Mouse (Mus musculus) neural tube, embryonic 12.5 days (tissue): Measurements from ENCODE around the gene Rhot1. TPM values are rescaled to one million over a fixed set of nuclear protein-coding genes. Genes with fewer than 3 reads are reported as not detected.

Experiments
- ATAC-seq: fragments of 200-750 bp; cut with Nextera tagmentation; 2 replicates; pipeline ENCODE4 v1.8.0; 2017; ENCODE audit warnings: low read depth, mild to moderate bottlenecking, moderate TSS enrichment, moderate library complexity; ENCODE audit not compliant: low FRiP score
- H3K27ac ChIP-seq: fragments of 300-500 bp; sonication (generic); 2 replicates; pipeline ENCODE4 v1.5.1; 2016
- H3K27me3 ChIP-seq: fragments of 300-500 bp; sonication (generic); replicated peaks from 2 replicates; pipeline ENCODE4 v1.6.1; 2016; ENCODE audit warnings: mild to moderate bottlenecking
- H3K36me3 ChIP-seq: fragments of 300-500 bp; sonication (generic); 2 replicates; pipeline ENCODE4 v1.6.1; 2016; ENCODE audit warnings: mild to moderate bottlenecking
- H3K4me1 ChIP-seq: fragments of 300-500 bp; sonication (generic); 2 replicates; pipeline ENCODE4 v1.6.1; 2016
- H3K4me2 ChIP-seq: fragments of 300-500 bp; sonication (generic); replicated peaks from 2 replicates; pipeline ENCODE4 v1.6.1; 2016; ENCODE audit warnings: mild to moderate bottlenecking
- H3K4me3 ChIP-seq: fragments of 300-500 bp; sonication (generic); 2 replicates; pipeline ENCODE4 v1.5.1; 2016
- H3K9ac ChIP-seq: fragments of 300-500 bp; sonication (generic); 2 replicates; pipeline ENCODE4 v1.6.1; 2016; ENCODE audit warnings: mild to moderate bottlenecking
- H3K9me3 ChIP-seq: fragments of 300-500 bp; sonication (generic); 2 replicates; pipeline ENCODE4 v1.6.1; 2016; ENCODE audit warnings: mild to moderate bottlenecking
- whole genome bisulfite sequencing: fragments of 180-500 bp; shearing (Covaris S2); methylation state at CpG from one replicate; pipeline ENCODE4 v1.1.7; 2016; 5-methylcytosine and 5-hydroxymethylcytosine counted together
- polyA plus RNA-seq: library from polyadenylated mRNA; unstranded; fragments of >200 nt; fragmentation: Nextera tagmentation; extraction: Ambion mirVana; gene quantifications from 2 replicates; pipeline ENCODE4 v1.2.1, GENCODE M21; 2016

Gene Rhot1
- 70.9 and 72.1 TPM in 2 replicates for polyA plus RNA-seq

- WGBS, result under 1% methylated on average over 78 of the region's 78 CpGs
- H3K36me3 ChIP-seq, result peaks cover 3% of the 10 kb centered on the region; the same call in 1 of the 2 replicates
- peak; percentile 92 for ATAC-seq
- H3K4me1 ChIP-seq, result peaks cover 7% of the 10 kb centered on the region
- peak within 1 kb of the TSS; percentile 95 for H3K9ac ChIP-seq
- H3K27me3 ChIP-seq, result no peaks in the 10 kb centered on the region
- H3K4me2 ChIP-seq, result peak within 1 kb of the TSS; percentile 67
- H3K27ac ChIP-seq, result peak within 1 kb of the TSS; percentile 87
- H3K9me3 ChIP-seq, result no peaks in the 10 kb centered on the region
- peak within 1 kb of the TSS; percentile 94 for H3K4me3 ChIP-seq
Observed at GRCm38 (mm10) chr11:80208860-80209800, at the start of gene Rhot1. TSS of gene Rhot1 (plus strand) at chr11:80209019.

DNA sequence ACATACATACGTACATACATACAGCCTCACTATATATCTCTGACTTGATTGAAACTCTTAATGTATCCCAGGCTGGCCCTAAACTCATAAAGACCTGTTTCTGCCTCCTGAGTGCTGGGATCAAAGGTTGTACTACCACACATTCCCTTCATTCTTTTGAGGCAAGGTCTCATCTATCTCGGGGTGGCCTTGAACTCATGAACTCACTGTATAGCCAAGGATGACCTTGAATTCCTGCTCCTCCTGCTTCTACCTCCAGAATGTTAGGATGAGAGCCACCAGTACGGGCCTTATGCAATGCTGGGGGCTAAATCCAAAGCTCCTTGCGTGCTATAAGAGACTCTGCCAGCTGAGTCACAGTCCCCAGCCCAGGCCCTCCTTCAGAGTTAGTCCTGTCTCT lies 47.8 kb upstream of the Rhot1 start:
- Histone ChIP-seq H3K27me3 (peaks cover 2% of the 10 kb centered on the region; the same call in 1 of the 2 replicates), H3K4me2 (no peak overlapping the region), H3K9ac (no peak overlapping the region), H3K9me3 (no peaks in the 10 kb centered on the region), H3K27ac (no peak overlapping the region), H3K4me3 (no peak overlapping the region), H3K4me1 (no peaks in the 10 kb centered on the region), H3K36me3 (no peaks in the 10 kb centered on the region)
- ATAC-seq, result no peak
- WGBS, result 85% methylated on average over 4 of the region's 4 CpGs

DNA sequence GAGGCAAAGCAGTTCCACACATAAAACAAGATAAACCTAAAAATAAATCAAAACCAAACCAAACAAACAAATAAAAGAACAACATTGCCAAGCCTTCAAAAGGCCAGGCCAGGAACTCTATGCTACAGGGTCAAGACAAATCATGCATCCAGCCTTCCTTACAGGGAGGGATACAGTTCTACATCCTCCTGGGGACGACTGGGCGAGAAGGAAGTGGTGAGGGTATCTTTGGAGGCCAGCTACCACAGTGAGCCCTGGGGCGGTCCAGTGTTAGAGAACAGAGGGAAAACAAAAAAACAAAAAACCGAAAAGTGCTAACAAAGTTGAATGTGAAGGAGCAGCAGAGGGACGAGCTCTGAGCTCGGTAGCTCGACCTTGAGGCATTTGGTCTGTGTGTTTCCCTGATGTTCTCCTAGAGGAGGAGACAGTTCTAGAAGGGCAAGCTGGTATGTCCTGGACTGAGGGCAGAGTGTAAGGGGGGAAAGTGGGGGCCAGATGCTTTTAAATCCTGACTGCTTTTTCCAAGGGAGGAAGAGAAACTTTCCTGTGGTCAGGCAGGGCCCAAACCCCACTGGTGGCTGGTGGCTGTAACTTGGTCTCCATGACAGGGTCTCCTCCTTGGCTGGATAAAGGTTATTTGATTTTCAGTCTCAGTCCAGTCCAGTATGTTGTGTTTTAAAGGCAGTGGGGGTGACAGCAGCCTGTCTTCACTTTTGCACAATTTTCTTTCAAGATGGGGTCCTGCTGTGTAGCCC lies 45.3 kb upstream of the Rhot1 start:
- H3K36me3 ChIP-seq, result no peaks in the 10 kb centered on the region
- no peaks in the 10 kb centered on the region for H3K9me3 ChIP-seq
- no peak overlapping the region for H3K27ac ChIP-seq
- no peaks in the 10 kb centered on the region for H3K27me3 ChIP-seq
- H3K4me3 ChIP-seq, result no peak overlapping the region
- H3K4me2 ChIP-seq, result no peak overlapping the region
- H3K9ac ChIP-seq, result no peak overlapping the region
- H3K4me1 ChIP-seq, result no peaks in the 10 kb centered on the region
- WGBS, result 77% methylated on average over 7 of the region's 7 CpGs
- no peak for ATAC-seq

DNA sequence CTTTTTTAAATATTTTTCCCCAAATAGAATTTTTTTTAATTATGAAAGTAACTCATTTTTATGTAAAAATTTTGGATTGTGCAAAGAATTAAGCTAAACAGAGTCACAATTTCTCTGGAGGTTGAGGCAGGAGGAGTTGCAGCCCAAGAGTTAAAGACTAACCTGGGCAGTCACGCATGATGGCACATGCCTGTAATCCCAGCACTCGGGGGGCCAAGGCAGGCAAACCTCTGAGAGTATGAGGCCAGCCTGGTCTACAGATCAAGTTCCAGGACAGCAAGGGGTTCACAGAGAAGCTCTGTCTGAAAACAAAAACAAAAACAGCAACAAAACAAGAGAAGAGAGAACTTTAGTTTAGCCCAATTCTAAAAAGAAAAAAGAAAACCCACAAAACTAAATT lies 44.6 kb upstream of the Rhot1 start:
- Histone ChIP-seq H3K9ac (no peak overlapping the region), H3K36me3 (no peaks in the 10 kb centered on the region), H3K27ac (no peak overlapping the region), H3K4me1 (no peaks in the 10 kb centered on the region), H3K4me3 (no peak overlapping the region), H3K27me3 (no peaks in the 10 kb centered on the region), H3K4me2 (no peak overlapping the region), H3K9me3 (no peaks in the 10 kb centered on the region)
- no peak for ATAC-seq
- 59% methylated on average over 2 of the region's 2 CpGs for WGBS

- Histone ChIP-seq H3K4me1 (no peaks in the 10 kb centered on the region), H3K4me2 (no peak overlapping the region), H3K9me3 (no peaks in the 10 kb centered on the region), H3K27me3 (no peaks in the 10 kb centered on the region), H3K36me3 (no peaks in the 10 kb centered on the region), H3K4me3 (no peak overlapping the region), H3K9ac (no peak overlapping the region), H3K27ac (no peak overlapping the region)
- no peak for ATAC-seq
- WGBS, result 91% methylated on average over 9 of the region's 9 CpGs
Observed at GRCm38 (mm10) chr11:80168121-80168520, 40.7 kb upstream of the Rhot1 start.

DNA sequence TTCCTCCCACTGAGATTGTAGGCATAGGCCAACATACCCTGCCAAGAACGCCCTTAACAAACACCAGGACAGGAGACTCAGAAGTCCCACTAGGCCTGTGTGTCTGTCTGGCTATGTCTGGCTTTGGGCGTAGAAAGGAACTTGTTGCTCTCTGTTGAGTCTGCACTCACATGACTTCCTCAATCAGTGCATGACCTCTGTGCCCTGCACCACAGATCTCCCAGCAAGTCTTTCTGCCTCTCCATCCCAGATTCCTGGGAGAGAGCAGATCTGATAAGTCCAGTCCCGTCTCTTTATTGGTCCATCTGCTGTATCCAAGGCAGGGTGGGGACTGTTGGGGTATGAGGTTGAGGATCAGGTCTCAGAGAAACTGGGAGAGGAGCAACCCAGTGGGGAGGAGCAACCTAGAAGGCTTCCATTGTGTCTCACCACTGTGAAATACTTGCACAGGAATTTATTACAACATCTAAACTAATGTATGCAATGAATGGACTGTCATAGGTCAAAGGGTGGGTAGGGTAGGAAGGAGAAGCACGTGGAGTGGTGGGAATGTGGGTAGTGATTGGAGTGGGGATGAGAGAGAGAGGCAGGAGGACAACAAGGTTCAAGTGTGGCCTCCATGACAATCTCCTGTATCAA lies 40.1 kb upstream of the Rhot1 start:
- H3K36me3 ChIP-seq, result no peaks in the 10 kb centered on the region
- H3K9me3 ChIP-seq, result no peaks in the 10 kb centered on the region
- ATAC-seq, result no peak
- H3K4me3 ChIP-seq, result no peak overlapping the region
- H3K4me2 ChIP-seq, result no peak overlapping the region
- H3K27ac ChIP-seq, result no peak overlapping the region
- H3K9ac ChIP-seq, result no peak overlapping the region
- no peaks in the 10 kb centered on the region for H3K27me3 ChIP-seq
- H3K4me1 ChIP-seq, result no peaks in the 10 kb centered on the region
- WGBS, result 86% methylated on average over 4 of the region's 4 CpGs

DNA sequence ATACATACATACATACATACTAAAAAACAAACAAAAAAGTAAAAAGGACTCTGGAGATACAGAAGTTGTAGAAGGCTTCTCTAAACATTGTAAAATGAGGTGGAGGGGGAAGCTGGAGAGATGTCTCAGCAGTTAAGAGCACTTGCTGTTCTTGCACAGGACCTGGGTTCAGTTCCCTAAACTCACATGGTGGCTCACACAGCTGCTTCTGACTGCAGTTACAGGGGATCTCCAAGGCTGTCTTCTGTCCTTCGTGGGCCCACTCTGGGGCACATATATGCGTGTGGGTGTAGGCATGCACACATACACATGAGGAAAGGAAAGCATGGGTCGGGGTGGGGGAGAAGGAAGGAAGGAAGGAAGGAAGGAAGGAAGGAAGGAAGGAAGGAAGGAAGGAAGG lies 39.2 kb upstream of the Rhot1 start:
- 87% methylated on average over 3 of the region's 3 CpGs for WGBS
- H3K4me2 ChIP-seq, result no peak overlapping the region
- H3K9ac ChIP-seq, result no peak overlapping the region
- no peaks in the 10 kb centered on the region for H3K9me3 ChIP-seq
- no peaks in the 10 kb centered on the region for H3K36me3 ChIP-seq
- H3K4me3 ChIP-seq, result no peak overlapping the region
- H3K4me1 ChIP-seq, result no peaks in the 10 kb centered on the region
- no peak overlapping the region for H3K27ac ChIP-seq
- ATAC-seq, result no peak
- no peaks in the 10 kb centered on the region for H3K27me3 ChIP-seq

DNA sequence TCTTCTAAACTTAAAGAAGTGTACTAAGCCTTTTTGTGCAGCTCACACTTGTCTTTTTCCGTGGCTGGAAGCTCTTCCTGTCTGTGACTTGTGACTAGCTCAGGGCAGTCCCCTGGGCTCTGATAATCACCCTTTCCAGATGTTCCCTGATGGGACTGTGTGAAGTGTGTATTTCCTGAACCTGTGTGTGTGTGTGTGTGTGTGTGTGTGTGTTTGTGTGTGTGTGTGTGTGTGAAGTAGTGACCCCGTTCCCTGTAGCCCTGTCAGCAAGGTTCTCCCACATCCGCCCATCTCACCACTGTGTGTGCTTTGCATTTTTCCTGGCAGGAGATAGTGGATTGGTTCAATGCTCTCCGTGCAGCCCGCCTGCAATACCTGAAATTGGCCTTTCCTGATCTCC lies 38.5 kb upstream of the Rhot1 start:
- H3K4me3 ChIP-seq, result no peak overlapping the region
- H3K4me2 ChIP-seq, result no peak overlapping the region
- ATAC-seq, result no peak
- no peak overlapping the region for H3K27ac ChIP-seq
- WGBS, result 70% methylated on average over 5 of the region's 5 CpGs
- no peak overlapping the region for H3K9ac ChIP-seq
- H3K9me3 ChIP-seq, result no peaks in the 10 kb centered on the region
- no peaks in the 10 kb centered on the region for H3K27me3 ChIP-seq
- H3K4me1 ChIP-seq, result no peaks in the 10 kb centered on the region
- H3K36me3 ChIP-seq, result no peaks in the 10 kb centered on the region

GRCm38 (mm10) chr11:80171884-80172283 lies 36.9 kb upstream of the Rhot1 start:
- Histone ChIP-seq H3K9ac (no peak overlapping the region), H3K4me1 (no peaks in the 10 kb centered on the region), H3K4me2 (no peak overlapping the region), H3K36me3 (no peaks in the 10 kb centered on the region), H3K4me3 (no peak overlapping the region), H3K27me3 (peaks cover 4% of the 10 kb centered on the region; the same call in 1 of the 2 replicates), H3K9me3 (no peaks in the 10 kb centered on the region), H3K27ac (no peak overlapping the region)
- ATAC-seq, result no peak
- 74% methylated on average over 4 of the region's 4 CpGs for WGBS

DNA sequence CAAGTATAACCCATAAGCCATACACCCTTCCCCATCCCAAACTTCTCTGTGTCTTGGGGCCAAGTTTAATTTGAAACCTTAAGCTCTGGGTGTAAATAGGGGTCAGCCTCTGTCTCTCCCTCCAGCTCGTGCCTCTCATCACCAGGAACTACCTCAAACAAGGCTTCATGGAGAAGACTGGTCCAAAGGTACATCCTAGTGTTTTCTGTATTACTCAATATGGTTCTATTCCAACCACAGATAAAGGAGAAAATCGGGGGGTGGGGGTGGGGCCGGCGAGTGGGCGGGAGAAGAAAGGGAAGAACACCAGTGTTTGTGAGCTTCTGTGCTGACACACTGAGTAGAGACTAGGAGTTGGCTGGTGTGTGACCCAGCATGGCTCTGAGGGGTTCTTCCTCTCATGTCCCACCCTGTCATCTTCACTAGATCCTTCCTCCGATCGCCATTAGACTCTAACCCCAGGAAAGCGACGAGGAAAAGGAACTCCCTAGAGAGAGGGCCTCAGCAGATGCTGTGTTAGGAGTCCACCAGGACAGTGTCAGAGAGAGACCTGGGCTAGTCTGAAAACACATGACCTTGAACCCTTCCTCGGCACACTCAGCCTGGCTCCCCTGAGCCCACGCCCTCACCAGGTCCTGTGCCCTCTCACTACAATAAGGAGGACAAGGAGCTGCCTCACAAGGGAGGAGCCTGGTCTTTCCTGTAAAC lies 34.7 kb upstream of the Rhot1 start:
- no peak overlapping the region for H3K4me3 ChIP-seq
- WGBS, result 84% methylated on average over 11 of the region's 11 CpGs
- ATAC-seq, result no peak

GRCm38 (mm10) chr11:80176911-80177895 lies 31.6 kb upstream of the Rhot1 start:
- H3K36me3 ChIP-seq, result no peaks in the 10 kb centered on the region
- H3K4me1 ChIP-seq, result no peaks in the 10 kb centered on the region
- no peak overlapping the region for H3K4me2 ChIP-seq
- H3K27ac ChIP-seq, result no peak overlapping the region
- H3K9ac ChIP-seq, result no peak overlapping the region
- peaks cover 4% of the 10 kb centered on the region; the same call in 1 of the 2 replicates for H3K27me3 ChIP-seq
- 82% methylated on average over 11 of the region's 11 CpGs for WGBS
- ATAC-seq, result no peak
- H3K4me3 ChIP-seq, result no peak overlapping the region
- no peaks in the 10 kb centered on the region for H3K9me3 ChIP-seq

More for the DNA sequence above, 34.7 kb upstream of the Rhot1 start:
- H3K4me2 ChIP-seq, result no peak overlapping the region
- peaks cover 4% of the 10 kb centered on the region; the same call in 1 of the 2 replicates for H3K27me3 ChIP-seq
- no peak overlapping the region for H3K9ac ChIP-seq
- no peaks in the 10 kb centered on the region for H3K9me3 ChIP-seq
- H3K27ac ChIP-seq, result no peak overlapping the region
- no peaks in the 10 kb centered on the region for H3K4me1 ChIP-seq
- no peaks in the 10 kb centered on the region for H3K36me3 ChIP-seq
